Mouse (Mus musculus) gastrocnemius, adult 2 months (tissue): ENCODE measurements around the gene Sh3pxd2a. TPM values are rescaled to one million over a fixed set of nuclear protein-coding genes. Genes with fewer than 3 reads are reported as not detected.

Experiments used
- DNase-seq: peaks from one replicate; pipeline ENCODE4 v3.0.0; 2022
- H3K27ac ChIP-seq: fragments of 200-600 bp; 2 replicates; pipeline ENCODE4 v1.8.1; 2022; ENCODE audit warnings: mild to moderate bottlenecking
- H3K4me3 ChIP-seq: fragments of 200-600 bp; 2 replicates; pipeline ENCODE4 v1.8.1; 2022; ENCODE audit warnings: mild to moderate bottlenecking, moderate library complexity
- CTCF ChIP-seq: fragments of 200-600 bp; IDR thresholded peaks from 2 replicates; pipeline ENCODE4 v1.8.1; 2022; ENCODE audit warnings: antibody characterized with exemption, mild to moderate bottlenecking, moderate library complexity
- intact Hi-C: fragments of 180-260 bp; cut with DNase I; formaldehyde crosslinking; loops from one replicate; pipeline ENCODE4 v1.15.1; 2025
- total RNA-seq, 2 experiments: library from RNA; stranded (reverse); gene quantifications; 2 replicates each; pipeline ENCODE4 v1.2.3; 2021

Gene Sh3pxd2a
- total RNA-seq, 2 experiments from 2014 or later: 37.7 to 44.7 TPM

DNA sequence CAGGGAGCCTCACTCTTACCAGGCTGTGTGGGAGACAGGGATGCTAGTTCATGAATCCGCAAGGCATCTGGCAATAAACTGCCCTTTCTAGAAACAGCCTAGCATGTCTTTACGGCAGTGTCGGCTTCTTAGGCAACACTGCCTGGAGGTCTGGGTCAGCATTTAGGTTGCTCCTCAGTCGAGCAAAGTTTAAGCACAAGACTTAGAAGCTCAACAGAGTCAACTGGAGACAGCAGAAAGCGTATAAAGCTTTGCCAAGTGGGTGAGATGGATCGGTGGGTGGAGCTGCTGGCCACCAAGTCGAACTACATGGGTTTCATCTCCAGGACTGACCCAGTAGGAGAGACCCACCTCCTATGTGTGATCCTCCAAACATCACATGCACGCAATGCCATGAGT lies 157.3 kb downstream of the Sh3pxd2a start:
- DNase-seq: no peak
- no peak overlapping the region for H3K4me3 ChIP-seq
- H3K27ac ChIP-seq: 0 out of 2 replicates have a peak overlapping the region, but pooled peaks have one; percentile 2
- no peak for TF ChIP-seq CTCF
- intact Hi-C loops: no loop called here

- Histone ChIP-seq H3K4me3 (no peak overlapping the region), H3K27ac (0 out of 2 replicates have a peak overlapping the region, but pooled peaks have one; percentile 2)
- intact Hi-C loops: no loop called here
- DNase-seq: no peak
- no peak for TF ChIP-seq CTCF
Observed at GRCm38 (mm10) chr19:47306128-47306916, 157.9 kb downstream of the Sh3pxd2a start.

DNA sequence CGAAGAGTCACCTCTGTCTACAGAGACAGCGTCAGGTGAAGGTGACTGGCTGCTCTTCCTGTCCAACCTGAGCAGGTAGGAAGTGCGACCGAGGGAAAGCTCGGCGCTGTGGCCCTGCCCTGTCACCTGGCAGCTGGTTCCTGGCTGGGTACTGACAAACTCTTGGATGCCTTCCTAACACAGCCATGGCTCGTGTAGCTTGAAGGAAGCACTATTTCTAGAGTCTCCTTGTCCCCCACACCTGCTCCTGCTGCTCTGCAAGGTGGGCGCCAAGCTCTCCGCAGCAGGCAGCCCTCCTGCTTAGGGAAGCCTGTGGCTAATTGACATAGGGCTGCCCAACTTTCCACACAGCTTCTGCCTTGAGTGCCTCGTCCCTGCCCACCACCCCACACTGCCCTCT lies 158.8 kb downstream of the Sh3pxd2a start:
- H3K4me3 ChIP-seq: no peak overlapping the region
- intact Hi-C loops: no loop called here
- H3K27ac ChIP-seq: peak overlapping the region; percentile 71; the same call in 1 of the 2 replicates
- no peak for TF ChIP-seq CTCF
- no peak for DNase-seq

GRCm38 (mm10) chr19:47304170-47304745 lies 159.9 kb downstream of the Sh3pxd2a start:
- Histone ChIP-seq H3K27ac (peak overlapping the region; percentile 71), H3K4me3 (no peak overlapping the region)
- intact Hi-C loops: no loop called here
- no peak for DNase-seq
- no peak for TF ChIP-seq CTCF

DNA sequence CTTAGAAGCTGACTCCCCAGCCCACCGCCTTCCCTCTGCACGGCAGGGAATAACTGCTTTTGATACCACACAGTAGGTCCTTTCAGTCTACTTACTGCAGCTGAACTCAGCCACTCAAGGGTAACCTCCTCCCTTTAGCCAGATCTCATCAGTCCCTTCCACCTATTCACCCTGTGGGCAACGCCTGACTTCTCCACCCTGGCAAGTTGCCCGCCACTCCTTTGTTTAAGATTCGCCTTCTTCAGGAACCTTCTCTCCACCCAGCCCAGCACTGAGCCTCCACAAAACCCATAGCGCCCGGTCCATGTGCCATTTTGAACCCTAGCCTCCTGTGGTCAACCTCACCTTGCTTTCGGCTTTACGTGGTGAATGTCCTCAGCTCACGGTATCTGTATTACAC lies 161.1 kb downstream of the Sh3pxd2a start:
- H3K27ac ChIP-seq: peak overlapping the region; percentile 71; the same call in 1 of the 2 replicates
- H3K4me3 ChIP-seq: no peak overlapping the region
- intact Hi-C loops: no loop called here
- DNase-seq: no peak
- no peak for TF ChIP-seq CTCF

DNA sequence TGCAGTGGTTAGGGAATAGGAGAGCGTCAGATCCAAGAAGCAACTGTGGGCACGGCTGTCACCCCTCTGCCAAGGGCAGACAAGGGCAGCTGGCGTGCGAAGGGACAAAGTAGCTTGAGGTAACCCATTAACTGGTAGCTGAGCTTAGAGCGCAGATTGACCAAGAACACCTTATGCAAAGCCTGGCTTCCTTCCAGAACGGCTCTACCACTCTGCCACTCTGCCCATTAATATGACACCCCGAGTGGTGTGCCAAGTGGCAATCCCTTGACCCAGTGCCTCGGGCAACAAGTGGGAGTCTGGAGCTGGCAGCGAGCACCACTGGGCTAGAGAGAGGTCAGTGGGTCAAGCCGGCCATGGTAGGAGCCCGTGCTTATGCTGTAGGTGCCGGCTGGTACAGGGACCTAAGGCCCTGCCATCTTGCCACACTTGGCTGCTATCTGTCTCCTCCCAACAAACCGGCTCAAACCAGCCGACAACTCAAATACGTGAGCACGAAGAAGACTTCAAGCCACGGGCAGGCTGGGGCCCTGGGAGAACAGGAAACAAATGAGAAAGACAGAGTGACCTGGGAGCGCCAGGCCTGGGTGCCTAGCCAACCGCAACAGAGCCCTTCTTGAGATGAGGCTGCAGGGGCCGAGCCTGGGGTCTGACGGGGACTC lies 161.9 kb downstream of the Sh3pxd2a start:
- intact Hi-C loops: no loop called here
- H3K4me3 ChIP-seq: peak overlapping the region; percentile 40
- peak; percentile 93 for DNase-seq
- no peak for TF ChIP-seq CTCF
- peak overlapping the region; percentile 71 for H3K27ac ChIP-seq

GRCm38 (mm10) chr19:47301303-47302190 lies 162.7 kb downstream of the Sh3pxd2a start:
- H3K27ac ChIP-seq: peak overlapping the region; percentile 71
- H3K4me3 ChIP-seq: peak overlapping the region; percentile 1; the same call in 1 of the 2 replicates
- DNase-seq: no peak
- intact Hi-C loops: no loop called here
- TF ChIP-seq CTCF: no peak

- no peak for TF ChIP-seq CTCF
- DNase-seq: no peak
- H3K4me3 ChIP-seq: no peak overlapping the region
- intact Hi-C loops: no loop called here
- H3K27ac ChIP-seq: peak overlapping the region; percentile 51
Observed at GRCm38 (mm10) chr19:47298100-47298499, 166.1 kb downstream of the Sh3pxd2a start.

GRCm38 (mm10) chr19:47292451-47292951 lies 171.7 kb downstream of the Sh3pxd2a start:
- peak; percentile 59 for DNase-seq
- intact Hi-C loops: no loop called here
- TF ChIP-seq CTCF: no peak

DNA sequence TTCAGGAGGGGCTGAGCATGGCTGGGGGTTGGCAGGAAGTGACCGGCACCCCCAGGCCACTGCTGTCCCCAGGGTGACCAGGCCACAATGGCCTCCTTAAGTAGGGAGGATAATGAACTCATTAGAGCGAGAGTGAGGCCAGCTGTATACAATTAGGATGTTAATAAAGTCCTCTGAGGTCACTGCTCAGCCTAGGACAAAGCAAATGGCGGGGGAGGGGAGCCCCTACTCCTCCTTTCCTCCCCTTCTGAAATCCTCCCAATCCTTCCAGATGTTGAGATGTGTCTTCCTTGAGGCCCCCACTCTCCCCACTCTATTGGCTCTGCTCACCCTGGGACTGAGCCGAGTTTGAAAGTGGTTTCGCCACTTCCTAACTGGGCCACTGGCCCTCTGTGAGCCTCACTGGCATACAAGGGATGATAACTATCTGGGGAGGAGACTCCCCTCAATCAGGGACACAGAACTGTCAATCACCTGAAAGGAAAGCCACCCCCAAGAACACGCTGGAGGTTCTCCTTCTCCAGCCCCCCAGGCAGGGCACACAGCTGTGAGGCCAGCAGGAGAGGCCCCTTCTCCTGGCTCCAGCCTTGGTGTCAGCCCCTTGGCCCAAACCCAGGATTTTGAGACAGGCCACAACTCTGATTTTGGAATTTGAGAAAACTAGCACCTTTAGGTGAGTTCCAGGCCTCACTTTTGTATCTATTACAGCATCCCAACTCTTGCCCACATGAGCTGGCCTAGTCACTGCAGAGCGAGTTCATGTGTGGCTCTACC lies 172.7 kb downstream of the Sh3pxd2a start:
- peak overlapping the region; percentile 78 for H3K27ac ChIP-seq
- intact Hi-C loops: no loop called here
- H3K4me3 ChIP-seq: no peak overlapping the region
- TF ChIP-seq CTCF: no peak
- peak; percentile 43 for DNase-seq

More at GRCm38 (mm10) chr19:47292451-47292951, 171.7 kb downstream of the Sh3pxd2a start:
- H3K4me3 ChIP-seq: no peak overlapping the region; the same call in 1 of the 2 replicates
- H3K27ac ChIP-seq: peak overlapping the region; percentile 78

DNA sequence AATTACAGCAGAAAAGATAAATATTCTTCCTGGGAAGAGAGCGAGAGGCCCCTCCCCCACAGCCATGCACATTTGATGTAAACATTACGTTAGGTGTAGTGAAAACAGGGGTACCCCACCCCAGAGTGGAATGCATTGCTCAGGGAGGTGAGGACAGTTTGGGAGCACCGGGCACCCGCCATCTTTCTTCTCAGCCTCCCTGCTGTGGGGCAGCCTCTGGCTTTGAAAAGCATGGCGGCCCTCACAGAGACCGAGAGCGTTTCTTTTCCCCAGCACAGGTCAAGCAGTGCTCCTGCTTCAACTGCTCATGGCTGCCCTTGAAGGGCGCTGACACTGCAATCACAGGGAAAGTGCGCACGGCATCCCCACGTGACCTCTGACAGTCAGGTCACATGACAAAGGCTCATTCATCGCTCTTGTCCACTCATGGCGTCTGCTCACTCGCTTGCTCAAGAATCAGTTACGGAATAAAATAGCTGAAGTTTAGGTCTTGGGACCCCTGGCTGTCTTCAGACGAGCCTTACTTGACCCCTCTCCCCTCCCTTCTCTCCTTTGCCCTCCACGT lies 177.2 kb downstream of the Sh3pxd2a start:
- intact Hi-C loops: no loop called here
- no peak for TF ChIP-seq CTCF
- Histone ChIP-seq H3K27ac (no peak overlapping the region), H3K4me3 (no peak overlapping the region)
- no peak for DNase-seq
